Mouse (Mus musculus): ENCODE data around the gene Spats1.

The Spats1 gene

GRCm38 (mm10) chr17:45503301-45503973 lies 28.2 kb upstream of the Spats1 start:
- no peak for TF ChIP-seq GATA4 (IDR thresholded peaks at IDR 0.05; ENCODE audit: insufficient replicate concordance, low read length)

- TF ChIP-seq GATA4 (IDR thresholded peaks at IDR 0.05; ENCODE audit: insufficient replicate concordance, low read length) = no peak
Measured at GRCm38 (mm10) chr17:45502324-45502723, 27.1 kb upstream of the Spats1 start.

- no peak for TF ChIP-seq GATA4 (IDR thresholded peaks at IDR 0.05; ENCODE audit: insufficient replicate concordance, low read length)
Measured at GRCm38 (mm10) chr17:45500981-45501380, 25.8 kb upstream of the Spats1 start.

- no peak for TF ChIP-seq GATA4 (IDR thresholded peaks at IDR 0.05; ENCODE audit: insufficient replicate concordance, low read length)
Measured at GRCm38 (mm10) chr17:45499516-45499915, 24.3 kb upstream of the Spats1 start.

GRCm38 (mm10) chr17:45498397-45498796 lies 23.2 kb upstream of the Spats1 start:
- TF ChIP-seq GATA4 (IDR thresholded peaks at IDR 0.05; ENCODE audit: insufficient replicate concordance, low read length) = no peak

GRCm38 (mm10) chr17:45495398-45495797 lies 20.2 kb upstream of the Spats1 start:
- TF ChIP-seq GATA4 (IDR thresholded peaks at IDR 0.05; ENCODE audit: insufficient replicate concordance, low read length) = no peak

GRCm38 (mm10) chr17:45490532-45491154 lies 15.4 kb upstream of the Spats1 start:
- TF ChIP-seq GATA4 (IDR thresholded peaks at IDR 0.05; ENCODE audit: insufficient replicate concordance, low read length) = no peak

- no peak for TF ChIP-seq GATA4 (IDR thresholded peaks at IDR 0.05; ENCODE audit: insufficient replicate concordance, low read length)
Measured at GRCm38 (mm10) chr17:45489736-45490135, 14.5 kb upstream of the Spats1 start.

GRCm38 (mm10) chr17:45488321-45489254 lies 13.4 kb upstream of the Spats1 start:
- no peak for TF ChIP-seq GATA4 (IDR thresholded peaks at IDR 0.05; ENCODE audit: insufficient replicate concordance, low read length)

GRCm38 (mm10) chr17:45487216-45487615 lies 12.0 kb upstream of the Spats1 start:
- TF ChIP-seq GATA4 (IDR thresholded peaks at IDR 0.05; ENCODE audit: insufficient replicate concordance, low read length) = no peak

GRCm38 (mm10) chr17:45485581-45485980 lies 10.4 kb upstream of the Spats1 start:
- TF ChIP-seq GATA4 (IDR thresholded peaks at IDR 0.05; ENCODE audit: insufficient replicate concordance, low read length) = no peak

- TF ChIP-seq GATA4 (IDR thresholded peaks at IDR 0.05; ENCODE audit: insufficient replicate concordance, low read length) = no peak
Measured at GRCm38 (mm10) chr17:45480429-45480828, 5.2 kb upstream of the Spats1 start.

- no peak for TF ChIP-seq GATA4 (IDR thresholded peaks at IDR 0.05; ENCODE audit: insufficient replicate concordance, low read length)
Measured at GRCm38 (mm10) chr17:45478234-45478825, 3.1 kb upstream of the Spats1 start.

GRCm38 (mm10) chr17:45474146-45474545 lies 1.1 kb downstream of the Spats1 start:
- no peak for TF ChIP-seq GATA4 (IDR thresholded peaks at IDR 0.05; ENCODE audit: insufficient replicate concordance, low read length)

- no peak for TF ChIP-seq GATA4 (IDR thresholded peaks at IDR 0.05; ENCODE audit: insufficient replicate concordance, low read length)
Measured at GRCm38 (mm10) chr17:45473667-45474066, 1.5 kb downstream of the Spats1 start.

Data from liver, adult (tissue).